Mouse (Mus musculus) myocyte (in vitro differentiated cells): ENCODE measurements around the gene Ccl9.

ENCODE experiments used
- CEBPB ChIP-seq: IDR thresholded peaks from 2 replicates; pipeline ENCODE4 v1.6.1; 2011; ENCODE audit warnings: mild to moderate bottlenecking, moderate library complexity; ENCODE audit not compliant: poor library complexity, insufficient read depth, severe bottlenecking
- E2F4 ChIP-seq: IDR thresholded peaks from one replicate; pipeline ENCODE4 v1.6.1; 2011; ENCODE audit warnings: mild to moderate bottlenecking, control low read depth, moderate library complexity; ENCODE audit not compliant: insufficient read depth
- MAX ChIP-seq: IDR thresholded peaks from one replicate; pipeline ENCODE4 v1.6.1; 2011; ENCODE audit warnings: low read depth, mild to moderate bottlenecking, control low read depth
- MYOD1 ChIP-seq, 3 experiments: IDR thresholded peaks; one replicate each; pipeline ENCODE4 v1.6.1; 2011; ENCODE audit warnings: control low read depth in 2 of 3, low read depth in 2 of 3, mild to moderate bottlenecking in 2 of 3, moderate library complexity in 1 of 3; ENCODE audit not compliant: insufficient read length in 2 of 3, control insufficient read depth in 1 of 3
- MYOG ChIP-seq, 3 experiments: IDR thresholded peaks; one replicate each; pipeline ENCODE4 v1.6.1; 2011; ENCODE audit warnings: control low read depth in 2 of 3, low read depth in 2 of 3, mild to moderate bottlenecking in 2 of 3; ENCODE audit not compliant: insufficient read length in 2 of 3, control insufficient read depth in 1 of 3, insufficient read depth in 1 of 3
- POLR2A ChIP-seq: IDR thresholded peaks from one replicate; pipeline ENCODE4 v1.6.1; 2011; ENCODE audit warnings: low read depth, mild to moderate bottlenecking, control low read depth, moderate library complexity; ENCODE audit not compliant: insufficient read length
- POLR2AphosphoS2 ChIP-seq: IDR thresholded peaks from one replicate; pipeline ENCODE4 v1.6.1; 2011; ENCODE audit warnings: low read depth, control low read depth; ENCODE audit not compliant: insufficient read length
- REST ChIP-seq: IDR thresholded peaks from one replicate; pipeline ENCODE4 v1.6.1; 2011; ENCODE audit warnings: mild to moderate bottlenecking, control low read depth, moderate library complexity; ENCODE audit not compliant: insufficient read depth, insufficient read length
- SRF ChIP-seq: IDR thresholded peaks from one replicate; pipeline ENCODE4 v1.6.1; 2011; ENCODE audit warnings: low read depth; ENCODE audit not compliant: control insufficient read depth, insufficient read length
- TCF12 ChIP-seq: IDR thresholded peaks from one replicate; pipeline ENCODE4 v1.6.1; 2011; ENCODE audit warnings: mild to moderate bottlenecking, control low read depth; ENCODE audit not compliant: poor library complexity, insufficient read depth, severe bottlenecking
- TCF3 ChIP-seq: IDR thresholded peaks from one replicate; pipeline ENCODE4 v1.6.1; 2011; ENCODE audit warnings: low read depth, control low read depth; ENCODE audit not compliant: insufficient read length

- TF ChIP-seq MAX (no peak), E2F4 (no peak), POLR2A (no peak), MYOG (IDR thresholded peaks at IDR 0.05; ENCODE audit: control insufficient read depth in 1 of 3, insufficient read depth in 1 of 3, insufficient read length in 2 of 3, low read depth in 2 of 3) (no peak), MYOD1 (IDR thresholded peaks at IDR 0.05; ENCODE audit: control insufficient read depth in 1 of 3, insufficient read length in 2 of 3, low read depth in 2 of 3) (no peak), CEBPB (no peak), POLR2AphosphoS2 (no peak), TCF12 (no peak), REST (no peak), TCF3 (no peak), SRF (no peak)
These were observed 9.7 kb downstream of the Ccl9 start for GRCm38 (mm10) chr11:83568786-83569185.
